Mouse (Mus musculus) myocyte (in vitro differentiated cells): Measurements from ENCODE around the gene Tktl1. TPM values are rescaled to one million over a fixed set of nuclear protein-coding genes. Genes with fewer than 3 reads are reported as not detected.
A peak's percentile ranks its signal among the peaks of the same experiment; 100 is the strongest.

ENCODE experiments used
- H3K27me3 ChIP-seq: one replicate; pipeline ENCODE4 v1.6.1; 2011; ENCODE audit not compliant: control insufficient read depth, insufficient read depth, insufficient read length
- H3K36me3 ChIP-seq: one replicate; pipeline ENCODE4 v1.6.1; 2011; ENCODE audit not compliant: control insufficient read depth, insufficient read depth
- H3K4me2 ChIP-seq: one replicate; pipeline ENCODE4 v1.6.1; 2011; ENCODE audit warnings: low read depth, control low read depth
- H3K4me3 ChIP-seq: one replicate; pipeline ENCODE4 v1.5.1; 2011; ENCODE audit warnings: mild to moderate bottlenecking, control low read depth, moderate library complexity
- H3K79me2 ChIP-seq: one replicate; pipeline ENCODE4 v1.6.1; 2011; ENCODE audit not compliant: control insufficient read depth, insufficient read depth
- H3ac ChIP-seq: one replicate; pipeline ENCODE4 v1.6.1; 2011; ENCODE audit not compliant: control insufficient read depth, insufficient read length
- CEBPB ChIP-seq: IDR thresholded peaks from 2 replicates; pipeline ENCODE4 v1.6.1; 2011; ENCODE audit warnings: mild to moderate bottlenecking, moderate library complexity; ENCODE audit not compliant: poor library complexity, insufficient read depth, severe bottlenecking
- E2F4 ChIP-seq: IDR thresholded peaks from one replicate; pipeline ENCODE4 v1.6.1; 2011; ENCODE audit warnings: mild to moderate bottlenecking, control low read depth, moderate library complexity; ENCODE audit not compliant: insufficient read depth
- MAX ChIP-seq: IDR thresholded peaks from one replicate; pipeline ENCODE4 v1.6.1; 2011; ENCODE audit warnings: low read depth, mild to moderate bottlenecking, control low read depth
- MYOD1 ChIP-seq, 3 experiments: IDR thresholded peaks; one replicate each; pipeline ENCODE4 v1.6.1; 2011; ENCODE audit warnings: control low read depth in 2 of 3, low read depth in 2 of 3, mild to moderate bottlenecking in 2 of 3, moderate library complexity in 1 of 3; ENCODE audit not compliant: insufficient read length in 2 of 3, control insufficient read depth in 1 of 3
- MYOG ChIP-seq, 3 experiments: IDR thresholded peaks; one replicate each; pipeline ENCODE4 v1.6.1; 2011; ENCODE audit warnings: control low read depth in 2 of 3, low read depth in 2 of 3, mild to moderate bottlenecking in 2 of 3; ENCODE audit not compliant: insufficient read length in 2 of 3, control insufficient read depth in 1 of 3, insufficient read depth in 1 of 3
- POLR2A ChIP-seq: IDR thresholded peaks from one replicate; pipeline ENCODE4 v1.6.1; 2011; ENCODE audit warnings: low read depth, mild to moderate bottlenecking, control low read depth, moderate library complexity; ENCODE audit not compliant: insufficient read length
- POLR2AphosphoS2 ChIP-seq: IDR thresholded peaks from one replicate; pipeline ENCODE4 v1.6.1; 2011; ENCODE audit warnings: low read depth, control low read depth; ENCODE audit not compliant: insufficient read length
- REST ChIP-seq: IDR thresholded peaks from one replicate; pipeline ENCODE4 v1.6.1; 2011; ENCODE audit warnings: mild to moderate bottlenecking, control low read depth, moderate library complexity; ENCODE audit not compliant: insufficient read depth, insufficient read length
- SRF ChIP-seq: IDR thresholded peaks from one replicate; pipeline ENCODE4 v1.6.1; 2011; ENCODE audit warnings: low read depth; ENCODE audit not compliant: control insufficient read depth, insufficient read length
- TCF3 ChIP-seq: IDR thresholded peaks from one replicate; pipeline ENCODE4 v1.6.1; 2011; ENCODE audit warnings: low read depth, control low read depth; ENCODE audit not compliant: insufficient read length
- USF1 ChIP-seq: IDR thresholded peaks from one replicate; pipeline ENCODE4 v1.6.1; 2011; ENCODE audit warnings: low read depth, mild to moderate bottlenecking, control low read depth, moderate library complexity
- polyA plus RNA-seq: library from polyadenylated mRNA; unstranded; fragments of >200 nt; fragmentation: generic; extraction: Trizol; gene quantifications from one replicate; pipeline ENCODE4 v1.2.1, GENCODE M21; 2012; ENCODE audit warnings: missing spikeins

The Tktl1 gene
- polyA plus RNA-seq, 1 experiment, result not detected

DNA sequence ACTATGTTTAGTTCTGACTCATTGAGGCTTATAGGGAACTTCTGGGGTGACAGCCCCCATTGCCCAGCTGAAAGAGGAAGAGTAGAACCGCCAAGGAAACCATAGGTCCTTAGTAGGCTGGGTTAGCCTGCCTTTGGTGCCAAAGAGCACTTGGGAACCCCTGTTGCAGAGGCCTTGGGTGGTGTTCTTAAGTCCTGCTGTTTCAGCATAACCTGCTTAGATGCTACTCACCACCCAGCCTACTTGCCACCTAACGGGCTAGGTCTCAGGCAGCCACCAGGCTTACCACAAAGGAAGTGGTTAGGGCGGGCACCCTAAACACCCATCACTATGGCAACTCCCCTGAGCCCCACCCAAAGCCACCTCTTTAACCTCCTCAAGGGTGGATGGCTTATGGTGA lies 66.7 kb downstream of the Tktl1 start:
- H3K79me2 ChIP-seq, result peaks cover 62% of the 10 kb centered on the region
- H3K27me3 ChIP-seq, result no peaks in the 10 kb centered on the region
- TF ChIP-seq CEBPB (no peak), POLR2AphosphoS2 (peak; percentile 35)
- peak overlapping the region; percentile 96 for H3K4me3 ChIP-seq
- H3K36me3 ChIP-seq, result peaks cover 28% of the 10 kb centered on the region
- H3K4me2 ChIP-seq, result peak overlapping the region; percentile 84
- H3ac ChIP-seq, result no peak overlapping the region

DNA sequence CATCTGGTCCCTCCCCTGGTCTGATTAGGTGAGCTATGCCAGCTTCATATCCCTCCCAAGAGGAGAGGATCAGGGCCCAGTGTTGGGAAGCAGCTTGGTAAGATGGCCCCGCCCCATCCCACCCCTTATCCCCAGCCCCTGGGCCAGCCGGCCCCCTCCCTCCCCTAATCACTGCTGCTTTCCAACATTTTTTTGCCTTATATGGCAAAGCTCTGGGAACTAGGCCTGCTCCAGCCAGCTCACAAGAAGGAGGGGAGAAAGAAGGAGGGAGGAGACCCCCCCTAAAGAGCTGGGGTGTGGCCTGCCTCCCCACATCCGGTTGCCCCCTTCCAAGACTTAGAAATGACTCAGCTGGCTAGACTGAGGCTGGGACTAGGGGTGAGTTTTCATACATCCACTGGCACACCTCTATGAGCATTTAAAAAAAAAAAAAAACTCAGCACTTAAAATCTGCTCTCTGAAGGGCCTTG lies 67.6 kb downstream of the Tktl1 start:
- no peaks in the 10 kb centered on the region for H3K27me3 ChIP-seq
- H3K4me3 ChIP-seq, result peak overlapping the region; percentile 96
- peaks cover 62% of the 10 kb centered on the region for H3K79me2 ChIP-seq
- TF ChIP-seq TCF3 (no peak), POLR2AphosphoS2 (peak; percentile 17), MYOD1 (IDR thresholded peaks at IDR 0.05; ENCODE audit: control insufficient read depth in 1 of 3, insufficient read length in 2 of 3, low read depth in 2 of 3) (no peak), CEBPB (no peak), E2F4 (no peak), SRF (peak; percentile 96), USF1 (no peak), MAX (no peak), POLR2A (no peak), MYOG (IDR thresholded peaks at IDR 0.05; ENCODE audit: control insufficient read depth in 1 of 3, insufficient read depth in 1 of 3, insufficient read length in 2 of 3, low read depth in 2 of 3) (no peak)
- peak overlapping the region; percentile 84 for H3K4me2 ChIP-seq
- no peak overlapping the region for H3ac ChIP-seq
- H3K36me3 ChIP-seq, result peaks cover 21% of the 10 kb centered on the region

DNA sequence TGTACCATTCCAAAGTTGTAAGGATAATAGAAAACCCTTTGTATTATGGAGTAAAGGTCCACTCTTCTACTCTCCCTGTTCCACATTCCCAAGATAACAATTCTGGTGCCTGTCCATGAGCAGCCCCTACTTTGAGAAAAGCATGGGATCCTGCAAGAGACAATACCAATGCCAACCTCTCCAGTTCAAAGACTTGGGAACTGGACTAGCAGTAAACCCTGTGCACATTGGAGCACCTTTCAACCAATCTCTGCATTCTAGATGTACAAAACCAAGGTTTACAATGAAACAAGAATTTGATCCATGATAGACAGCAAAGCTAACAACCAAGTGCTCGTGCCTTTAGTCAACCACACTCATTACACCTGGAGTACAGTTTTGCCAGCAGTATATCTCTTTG lies 68.0 kb downstream of the Tktl1 start:
- H3ac ChIP-seq, result peak overlapping the region; percentile 45
- no peaks in the 10 kb centered on the region for H3K27me3 ChIP-seq
- H3K4me2 ChIP-seq, result peak overlapping the region; percentile 55
- peak overlapping the region; percentile 96 for H3K4me3 ChIP-seq
- TF ChIP-seq MYOG (IDR thresholded peaks at IDR 0.05; ENCODE audit: control insufficient read depth in 1 of 3, insufficient read depth in 1 of 3, insufficient read length in 2 of 3, low read depth in 2 of 3), result no peak
- no peak for TF ChIP-seq SRF
- TF ChIP-seq MYOD1 (IDR thresholded peaks at IDR 0.05; ENCODE audit: control insufficient read depth in 1 of 3, insufficient read length in 2 of 3, low read depth in 2 of 3), result no peak
- peaks cover 62% of the 10 kb centered on the region for H3K79me2 ChIP-seq
- H3K36me3 ChIP-seq, result peaks cover 21% of the 10 kb centered on the region

DNA sequence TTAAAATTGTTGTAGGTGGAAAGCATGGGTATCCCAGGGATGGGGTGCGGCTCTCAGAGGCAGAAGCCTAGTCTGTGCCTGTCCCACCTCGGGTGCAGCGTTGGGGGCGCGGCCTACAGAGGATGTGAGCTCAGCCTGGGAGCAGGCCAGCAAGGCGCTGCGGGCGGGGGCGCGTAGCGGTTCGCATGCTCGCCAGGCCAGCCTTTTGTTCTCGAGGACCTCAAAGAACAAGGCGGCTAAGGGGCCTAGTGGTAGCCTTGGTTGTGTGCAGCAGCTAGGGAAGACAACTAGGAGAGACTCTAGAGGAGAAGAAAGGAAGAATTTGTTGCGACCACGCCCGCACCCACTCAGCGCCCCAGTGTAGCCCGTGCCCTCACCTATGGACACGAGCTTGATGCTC lies 68.6 kb downstream of the Tktl1 start:
- TF ChIP-seq POLR2A, result peak; percentile 72
- TF ChIP-seq MYOG (IDR thresholded peaks at IDR 0.05; ENCODE audit: control insufficient read depth in 1 of 3, insufficient read depth in 1 of 3, insufficient read length in 2 of 3, low read depth in 2 of 3), result peak in 1 of 3 experiments; percentile 8
- peak; percentile 85 for TF ChIP-seq POLR2AphosphoS2
- no peak for TF ChIP-seq USF1
- TF ChIP-seq SRF, result no peak
- TF ChIP-seq TCF3, result no peak
- TF ChIP-seq MAX, result no peak
- Histone ChIP-seq H3K27me3 (no peaks in the 10 kb centered on the region), H3K79me2 (peaks cover 60% of the 10 kb centered on the region), H3ac (peak overlapping the region; percentile 45), H3K36me3 (peaks cover 20% of the 10 kb centered on the region), H3K4me2 (peak overlapping the region; percentile 55), H3K4me3 (peak overlapping the region; percentile 96)

DNA sequence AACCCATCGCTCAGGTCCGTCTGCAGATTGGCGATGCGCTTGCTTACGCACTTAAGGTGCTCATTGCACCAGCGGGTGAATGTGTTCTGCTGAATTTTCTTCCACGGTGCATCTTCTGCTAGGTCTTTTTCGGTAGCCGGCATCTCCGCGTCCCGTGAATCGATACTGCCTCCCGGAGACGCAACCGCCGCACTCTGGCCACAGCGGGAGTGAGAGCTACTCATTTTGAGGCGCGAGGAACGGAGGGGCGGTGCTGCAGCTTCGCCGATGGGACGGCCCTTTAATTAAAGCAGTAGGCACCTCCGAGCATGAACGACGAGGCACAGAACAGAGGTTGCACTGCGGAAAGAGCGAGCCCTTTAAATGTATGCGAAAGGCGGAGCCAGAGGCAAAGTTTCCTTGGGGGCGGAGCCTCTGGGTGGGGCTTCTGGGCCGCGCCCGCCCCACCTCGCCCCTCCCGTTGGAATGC lies 69.2 kb downstream of the Tktl1 start:
- peak overlapping the region; percentile 45 for H3ac ChIP-seq
- H3K79me2 ChIP-seq, result peaks cover 56% of the 10 kb centered on the region
- no peaks in the 10 kb centered on the region for H3K27me3 ChIP-seq
- peaks cover 15% of the 10 kb centered on the region for H3K36me3 ChIP-seq
- TF ChIP-seq POLR2A (peak; percentile 95), REST (peak; percentile 36), SRF (peak; percentile 22), POLR2AphosphoS2 (peak; percentile 97), CEBPB (no peak), MYOG (IDR thresholded peaks at IDR 0.05; ENCODE audit: control insufficient read depth in 1 of 3, insufficient read depth in 1 of 3, insufficient read length in 2 of 3, low read depth in 2 of 3) (no peak), MYOD1 (IDR thresholded peaks at IDR 0.05; ENCODE audit: control insufficient read depth in 1 of 3, insufficient read length in 2 of 3, low read depth in 2 of 3) (no peak)
- H3K4me2 ChIP-seq, result peak overlapping the region; percentile 36
- peak overlapping the region; percentile 96 for H3K4me3 ChIP-seq

DNA sequence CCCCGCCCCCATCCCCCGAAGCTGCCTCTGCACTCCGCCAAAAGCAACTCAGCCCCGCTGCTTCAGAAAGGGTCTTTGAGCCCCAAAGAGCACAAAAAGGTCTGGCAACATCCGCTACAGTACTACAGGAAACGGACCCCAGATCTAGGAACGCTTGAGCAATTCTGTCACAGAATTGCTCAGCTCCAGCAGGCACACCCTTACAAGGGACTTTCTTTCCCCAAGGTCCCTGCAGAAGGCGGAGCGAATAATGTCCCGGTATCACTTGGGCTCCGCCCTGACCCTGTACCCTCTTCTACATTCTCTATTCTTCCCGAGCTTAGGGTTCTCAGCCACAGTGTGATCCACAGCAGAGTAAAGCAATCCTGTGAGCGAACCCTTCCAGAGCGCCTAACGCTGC lies 69.6 kb downstream of the Tktl1 start:
- Histone ChIP-seq H3K36me3 (peaks cover 11% of the 10 kb centered on the region), H3K27me3 (no peaks in the 10 kb centered on the region), H3K79me2 (peaks cover 51% of the 10 kb centered on the region), H3K4me2 (peak overlapping the region; percentile 90), H3ac (peak overlapping the region; percentile 45), H3K4me3 (peak overlapping the region; percentile 96)
- peak; percentile 81 for TF ChIP-seq CEBPB
- no peak for TF ChIP-seq USF1
- no peak for TF ChIP-seq MAX
